Mouse (Mus musculus) macrophage (primary cell): ENCODE results near the gene Ankrd60. TPM values are rescaled to one million over a fixed set of nuclear protein-coding genes. Genes with fewer than 3 reads are reported as not detected.
A peak's percentile ranks its signal among the peaks of the same experiment; 100 is the strongest.

Experiments
- H3K27ac ChIP-seq: fragments of 350-480 bp; formaldehyde crosslinking; 2 replicates; pipeline ENCODE4 v1.9.0; 2021
- H3K36me3 ChIP-seq: fragments of 350-480 bp; formaldehyde crosslinking; 2 replicates; pipeline ENCODE4 v1.9.0; 2021; ENCODE audit errors: inconsistent target
- H3K4me3 ChIP-seq: fragments of 350-480 bp; formaldehyde crosslinking; 2 replicates; pipeline ENCODE4 v1.9.0; 2021; ENCODE audit errors: inconsistent target
- H3K79me2 ChIP-seq: fragments of 350-480 bp; formaldehyde crosslinking; 2 replicates; pipeline ENCODE4 v1.9.0; 2021; ENCODE audit errors: inconsistent target
- WGBS: methylation state at CpG from one replicate; pipeline ENCODE4 v1.1.7; 2026; ENCODE audit warnings: inconsistent platforms; ENCODE audit not compliant: missing documents; 5-methylcytosine and 5-hydroxymethylcytosine counted together
- polyA plus RNA-seq: library from polyadenylated mRNA; stranded (reverse); fragments of 250-400 nt; gene quantifications from 3 replicates; pipeline ENCODE4 v1.2.4, GENCODE M21; 2018; ENCODE audit warnings: inconsistent platforms

Ankrd60 gene
- polyA plus RNA-seq, 1 experiment from 2014 or later, result not detected

GRCm38 (mm10) chr2:173594313-173595063 lies 16.3 kb upstream of the Ankrd60 start:
- 93% methylated on average over 11 of the region's 11 CpGs for WGBS
- no peaks in the 10 kb centered on the region for H3K36me3 ChIP-seq
- no peak overlapping the region for H3K27ac ChIP-seq
- H3K4me3 ChIP-seq, result no peak overlapping the region
- H3K79me2 ChIP-seq, result no peaks in the 10 kb centered on the region

GRCm38 (mm10) chr2:173593841-173594240 lies 15.7 kb upstream of the Ankrd60 start:
- WGBS, result 90% methylated on average over 4 of the region's 4 CpGs
- Histone ChIP-seq H3K27ac (no peak overlapping the region), H3K36me3 (no peaks in the 10 kb centered on the region), H3K79me2 (no peaks in the 10 kb centered on the region), H3K4me3 (no peak overlapping the region)

GRCm38 (mm10) chr2:173592781-173593180 lies 14.6 kb upstream of the Ankrd60 start:
- 94% methylated on average over 9 of the region's 9 CpGs for WGBS
- no peaks in the 10 kb centered on the region for H3K79me2 ChIP-seq
- no peak overlapping the region for H3K27ac ChIP-seq
- no peak overlapping the region for H3K4me3 ChIP-seq
- no peaks in the 10 kb centered on the region for H3K36me3 ChIP-seq

GRCm38 (mm10) chr2:173587411-173587810 lies 9.2 kb upstream of the Ankrd60 start:
- 85% methylated on average over 5 of the region's 5 CpGs for WGBS
- H3K27ac ChIP-seq, result no peak overlapping the region
- no peaks in the 10 kb centered on the region for H3K36me3 ChIP-seq
- H3K4me3 ChIP-seq, result no peak overlapping the region
- no peaks in the 10 kb centered on the region for H3K79me2 ChIP-seq

GRCm38 (mm10) chr2:173586118-173586968 lies 8.2 kb upstream of the Ankrd60 start:
- H3K79me2 ChIP-seq, result no peaks in the 10 kb centered on the region
- 4% methylated on average over 59 of the region's 68 CpGs for WGBS
- H3K4me3 ChIP-seq, result peak overlapping the region; percentile 13; the same call in 1 of the 2 replicates
- H3K36me3 ChIP-seq, result no peaks in the 10 kb centered on the region
- H3K27ac ChIP-seq, result no peak overlapping the region

- Histone ChIP-seq H3K27ac (no peak overlapping the region), H3K36me3 (no peaks in the 10 kb centered on the region), H3K79me2 (no peaks in the 10 kb centered on the region), H3K4me3 (peak overlapping the region; percentile 13; the same call in 1 of the 2 replicates)
- WGBS, result 14% methylated on average over 52 of the region's 54 CpGs
Observed at GRCm38 (mm10) chr2:173585387-173586117, 7.4 kb upstream of the Ankrd60 start.

GRCm38 (mm10) chr2:173584361-173584760 lies 6.2 kb upstream of the Ankrd60 start:
- WGBS, result 65% methylated on average over 15 of the region's 15 CpGs
- Histone ChIP-seq H3K79me2 (no peaks in the 10 kb centered on the region), H3K36me3 (no peaks in the 10 kb centered on the region), H3K27ac (no peak overlapping the region), H3K4me3 (no peak overlapping the region)

- no peak overlapping the region for H3K27ac ChIP-seq
- WGBS, result 50% methylated on average over 5 of the region's 5 CpGs
- no peaks in the 10 kb centered on the region for H3K36me3 ChIP-seq
- no peaks in the 10 kb centered on the region for H3K79me2 ChIP-seq
- H3K4me3 ChIP-seq, result no peak overlapping the region
Observed at GRCm38 (mm10) chr2:173583455-173583854, 5.3 kb upstream of the Ankrd60 start.

GRCm38 (mm10) chr2:173582903-173583302 lies 4.7 kb upstream of the Ankrd60 start:
- no peak overlapping the region for H3K4me3 ChIP-seq
- H3K79me2 ChIP-seq, result no peaks in the 10 kb centered on the region
- WGBS, result 94% methylated on average over 3 of the region's 3 CpGs
- no peak overlapping the region for H3K27ac ChIP-seq
- no peaks in the 10 kb centered on the region for H3K36me3 ChIP-seq

GRCm38 (mm10) chr2:173581096-173581495 lies 2.9 kb upstream of the Ankrd60 start:
- H3K27ac ChIP-seq, result no peak overlapping the region
- no peaks in the 10 kb centered on the region for H3K36me3 ChIP-seq
- H3K4me3 ChIP-seq, result no peak overlapping the region
- H3K79me2 ChIP-seq, result no peaks in the 10 kb centered on the region

GRCm38 (mm10) chr2:173578595-173578994 lies 430 bp upstream of the Ankrd60 start:
- 6% methylated on average over 8 of the region's 8 CpGs for WGBS
- Histone ChIP-seq H3K27ac (no peak overlapping the region), H3K36me3 (no peaks in the 10 kb centered on the region), H3K79me2 (no peaks in the 10 kb centered on the region), H3K4me3 (no peak overlapping the region)

GRCm38 (mm10) chr2:173564179-173564578 lies 14.0 kb downstream of the Ankrd60 start:
- 87% methylated on average over 9 of the region's 9 CpGs for WGBS
- H3K4me3 ChIP-seq, result no peak overlapping the region
- H3K79me2 ChIP-seq, result no peaks in the 10 kb centered on the region
- H3K36me3 ChIP-seq, result no peaks in the 10 kb centered on the region
- no peak overlapping the region for H3K27ac ChIP-seq

- H3K36me3 ChIP-seq, result no peaks in the 10 kb centered on the region
- H3K27ac ChIP-seq, result no peak overlapping the region
- no peaks in the 10 kb centered on the region for H3K79me2 ChIP-seq
- 92% methylated on average over 7 of the region's 7 CpGs for WGBS
- H3K4me3 ChIP-seq, result no peak overlapping the region
Observed at GRCm38 (mm10) chr2:173563336-173563735, 14.8 kb downstream of the Ankrd60 start.

GRCm38 (mm10) chr2:173561851-173562442 lies 16.2 kb downstream of the Ankrd60 start:
- Histone ChIP-seq H3K4me3 (no peak overlapping the region), H3K36me3 (no peaks in the 10 kb centered on the region), H3K79me2 (no peaks in the 10 kb centered on the region), H3K27ac (no peak overlapping the region)
- WGBS, result 52% methylated on average over 5 of the region's 5 CpGs
